Mouse (Mus musculus): ENCODE results near the gene Gigyf2.
"Not testable (repeated sequence)": the region's sequence is repeated elsewhere in the genome, so short reads cannot be mapped to it uniquely, and the experiment has no call there.

Gigyf2 gene

DNA sequence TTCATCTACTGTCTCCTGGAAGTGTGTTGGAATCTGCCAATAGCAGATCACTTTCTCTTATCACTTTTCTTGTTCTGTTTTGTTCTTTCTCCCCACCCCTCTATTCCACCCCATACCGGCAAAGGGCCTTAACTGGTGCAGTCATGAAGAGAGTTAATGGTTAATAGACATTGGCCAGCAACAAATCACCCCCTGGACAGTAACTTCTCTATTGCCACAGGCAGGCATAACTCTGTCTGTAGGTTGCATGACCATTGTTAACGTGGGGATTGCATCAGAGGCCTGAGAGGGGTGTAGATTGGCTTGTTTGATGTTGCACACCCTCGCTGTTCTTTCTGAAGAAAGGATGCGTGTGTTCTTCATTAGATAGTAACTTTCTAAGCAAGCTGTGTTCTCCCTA is 122.6 kb downstream of the Gigyf2 start:
- no peak for DNase-seq (ENCODE audit: low spot score)

DNA sequence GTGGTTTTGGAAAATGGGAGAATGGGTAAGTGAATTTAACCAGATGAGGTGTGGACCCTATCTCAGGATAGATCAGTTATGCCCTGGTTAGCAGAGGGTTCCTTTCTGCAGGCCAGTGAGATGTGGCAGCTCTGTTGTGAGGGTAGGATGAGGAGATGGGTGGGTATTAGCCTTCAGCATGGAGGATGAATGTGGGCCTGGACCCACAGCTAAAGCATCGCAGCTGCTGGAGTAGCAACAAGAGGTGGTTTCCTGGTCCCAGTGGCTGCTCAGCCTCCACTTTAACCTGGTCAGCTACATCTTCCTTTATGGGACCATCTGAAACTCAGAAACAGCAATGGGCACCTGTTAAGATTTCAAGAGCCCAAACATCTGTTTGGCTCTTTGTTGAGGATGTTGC is 129.6 kb downstream of the Gigyf2 start:
- DNase-seq (ENCODE audit: low spot score): no peak

- no peak for DNase-seq (ENCODE audit: low spot score)
Observed at GRCm38 (mm10) chr1:87458045-87458444, 131.2 kb downstream of the Gigyf2 start.

DNA sequence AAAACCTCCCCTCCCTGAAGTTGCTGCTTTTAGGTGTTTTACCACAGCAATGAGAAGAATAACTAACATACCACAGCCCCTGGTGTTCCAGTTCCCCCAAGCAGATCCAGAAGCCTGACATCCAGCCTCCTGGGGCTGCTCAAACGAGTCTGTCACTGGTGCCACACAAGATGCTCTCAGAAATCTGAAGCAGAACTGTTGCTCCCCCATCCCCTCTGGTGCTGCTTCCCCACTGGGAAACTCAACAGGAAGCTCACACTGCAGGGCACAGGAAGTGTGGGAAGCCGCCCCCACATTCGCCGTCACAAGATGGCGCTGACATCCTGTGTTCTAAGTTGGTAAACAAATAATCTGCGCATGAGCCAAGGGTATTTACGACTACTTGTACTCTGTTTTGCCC is 133.1 kb downstream of the Gigyf2 start:
- DNase-seq (ENCODE audit: low spot score): not testable (repeated sequence)

DNA sequence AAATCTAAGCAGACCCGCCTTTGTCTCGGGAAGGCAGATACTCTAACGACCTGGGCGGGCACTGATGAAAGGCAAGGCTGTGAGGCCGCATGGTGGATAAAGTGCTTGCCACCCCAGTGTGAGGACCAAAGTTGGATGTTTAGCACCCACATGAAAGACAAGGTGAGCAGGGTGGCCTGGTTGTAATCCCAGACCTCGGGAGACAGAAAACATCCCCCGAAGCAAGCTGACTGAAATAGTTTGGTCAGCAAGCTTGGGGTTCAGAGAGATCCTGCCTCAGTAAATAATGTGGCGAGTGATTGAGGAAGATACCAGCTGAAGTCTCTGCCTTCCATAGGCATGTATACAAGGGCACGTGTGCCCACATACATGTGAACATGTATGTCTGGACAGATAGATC is 140.7 kb downstream of the Gigyf2 start:
- DNase-seq (ENCODE audit: low spot score): no peak

DNA sequence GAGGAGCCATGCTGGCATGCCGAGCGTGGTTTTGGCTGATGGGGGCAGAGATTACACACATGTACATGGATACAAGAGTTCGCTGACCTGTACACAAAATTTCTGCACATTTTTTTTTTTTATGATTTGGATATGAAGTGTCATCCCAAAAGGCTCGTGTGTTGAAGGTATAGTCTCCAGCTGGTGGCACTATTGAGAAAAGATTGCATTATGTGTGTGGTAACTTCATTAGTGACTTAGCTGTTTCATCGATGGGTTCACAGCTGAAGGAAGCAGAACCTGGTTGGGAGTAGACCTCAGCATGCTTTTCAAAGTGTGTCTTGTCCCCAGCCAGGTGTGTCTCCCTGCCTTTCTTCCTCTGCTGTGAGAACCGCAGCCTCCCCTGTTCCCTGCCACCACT is 141.5 kb downstream of the Gigyf2 start:
- no peak for DNase-seq (ENCODE audit: low spot score)

DNA sequence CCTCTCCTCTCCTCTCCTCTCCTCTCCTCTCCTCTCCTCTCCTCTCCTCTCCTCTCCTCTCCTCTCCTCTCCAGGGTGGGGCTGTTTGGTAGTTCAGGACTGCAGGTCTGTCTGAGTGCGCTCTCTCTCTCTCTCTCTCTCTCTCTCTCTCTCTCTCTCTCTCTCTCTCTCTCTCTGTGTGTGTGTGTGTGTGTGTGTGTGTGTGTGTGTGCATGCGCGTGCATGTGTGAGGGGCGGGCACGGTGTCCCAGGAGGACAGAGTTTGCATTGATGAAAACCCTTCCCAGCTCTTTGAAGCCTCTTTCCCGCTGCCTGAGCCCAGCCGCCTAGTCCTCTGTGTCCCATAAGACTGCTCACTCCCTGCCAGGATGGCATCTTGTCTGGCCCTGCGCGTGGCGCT is 143.2 kb downstream of the Gigyf2 start, which contains the start of gene Snorc:
Gene Snorc, plus strand, starts transcription at position 301 of the 400 bp plus-strand sequence.
- DNase-seq (ENCODE audit: low spot score): not testable (repeated sequence)

DNA sequence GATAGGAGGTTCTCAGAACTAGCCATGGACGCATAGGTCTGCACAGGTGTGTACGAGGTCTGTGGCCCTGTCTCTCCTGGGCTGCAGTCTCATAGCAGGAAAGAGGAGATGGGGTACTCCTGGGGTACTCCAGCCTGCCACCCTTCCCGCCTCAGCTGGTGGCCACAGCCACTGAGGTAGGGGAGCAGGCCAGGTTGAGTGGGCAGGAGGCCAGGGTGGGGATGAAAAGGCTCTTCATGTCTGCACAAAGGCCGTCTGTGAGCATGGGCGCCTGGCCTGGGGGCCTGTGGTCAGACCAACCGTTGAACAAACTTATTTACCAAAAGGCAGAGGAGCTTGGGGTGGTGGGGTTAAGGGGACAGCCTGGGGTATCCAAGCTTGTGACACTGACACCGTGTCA is 145.1 kb downstream of the Gigyf2 start:
- no peak for DNase-seq (ENCODE audit: low spot score)

GRCm38 (mm10) chr1:87472576-87472975 is 145.8 kb downstream of the Gigyf2 start:
- no peak for DNase-seq (ENCODE audit: low spot score)

GRCm38 (mm10) chr1:87475076-87475895 is 148.5 kb downstream of the Gigyf2 start:
- DNase-seq (ENCODE audit: low spot score): no peak

DNA sequence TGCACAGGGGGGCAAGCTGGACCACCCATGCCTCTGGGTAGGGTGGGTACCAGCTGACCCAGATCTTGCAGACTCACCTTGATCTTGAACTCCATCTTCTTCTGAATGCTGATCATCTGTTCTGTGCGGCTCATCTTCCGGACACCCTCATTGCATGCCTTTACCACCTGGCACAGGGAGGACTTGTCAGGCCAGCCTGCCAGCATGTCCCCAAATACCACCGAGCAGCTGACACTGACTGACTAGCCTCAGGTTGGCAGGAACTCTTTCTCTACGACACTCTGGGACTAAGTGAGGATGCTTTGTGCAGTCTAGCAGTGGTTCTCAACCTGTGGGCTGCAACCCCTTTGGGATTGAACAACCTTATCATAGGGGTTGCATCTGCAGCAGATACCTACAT is 155.7 kb downstream of the Gigyf2 start:
- DNase-seq (ENCODE audit: low spot score): no peak

DNA sequence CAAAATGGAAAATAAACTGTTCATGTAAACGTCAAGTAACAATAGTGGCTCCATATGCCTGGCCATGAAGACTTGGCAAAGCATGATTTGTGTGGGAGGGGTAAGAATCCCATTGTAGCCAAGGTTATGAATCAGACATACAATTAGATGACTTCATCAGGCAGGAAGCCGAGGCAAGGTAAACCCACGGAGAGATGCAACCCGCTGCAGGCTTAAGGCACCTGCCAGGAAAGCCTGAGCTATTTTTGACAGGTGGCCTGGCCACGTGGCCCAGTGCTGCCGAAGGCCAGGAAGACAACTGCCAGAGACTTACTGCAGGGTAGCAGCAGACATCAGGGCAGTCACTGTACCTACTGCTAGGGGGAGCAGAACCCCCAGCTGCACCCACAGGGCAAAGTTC is 159.6 kb downstream of the Gigyf2 start:
- DNase-seq (ENCODE audit: low spot score): no peak

GRCm38 (mm10) chr1:87492285-87492684 is 165.5 kb downstream of the Gigyf2 start:
- DNase-seq (ENCODE audit: low spot score): no peak

GRCm38 (mm10) chr1:87493542-87493941 is 166.7 kb downstream of the Gigyf2 start:
- no peak for DNase-seq (ENCODE audit: low spot score)
